Mouse (Mus musculus) kidney, postnatal 25 days (tissue): ENCODE measurements around the gene Polr2l.

ENCODE experiments used
- DNase-seq, 2 experiments: peaks; one replicate each; pipeline ENCODE4 v3.0.0; 2021; ENCODE audit warnings: mixed read lengths in 2 of 2

The Polr2l gene

DNA sequence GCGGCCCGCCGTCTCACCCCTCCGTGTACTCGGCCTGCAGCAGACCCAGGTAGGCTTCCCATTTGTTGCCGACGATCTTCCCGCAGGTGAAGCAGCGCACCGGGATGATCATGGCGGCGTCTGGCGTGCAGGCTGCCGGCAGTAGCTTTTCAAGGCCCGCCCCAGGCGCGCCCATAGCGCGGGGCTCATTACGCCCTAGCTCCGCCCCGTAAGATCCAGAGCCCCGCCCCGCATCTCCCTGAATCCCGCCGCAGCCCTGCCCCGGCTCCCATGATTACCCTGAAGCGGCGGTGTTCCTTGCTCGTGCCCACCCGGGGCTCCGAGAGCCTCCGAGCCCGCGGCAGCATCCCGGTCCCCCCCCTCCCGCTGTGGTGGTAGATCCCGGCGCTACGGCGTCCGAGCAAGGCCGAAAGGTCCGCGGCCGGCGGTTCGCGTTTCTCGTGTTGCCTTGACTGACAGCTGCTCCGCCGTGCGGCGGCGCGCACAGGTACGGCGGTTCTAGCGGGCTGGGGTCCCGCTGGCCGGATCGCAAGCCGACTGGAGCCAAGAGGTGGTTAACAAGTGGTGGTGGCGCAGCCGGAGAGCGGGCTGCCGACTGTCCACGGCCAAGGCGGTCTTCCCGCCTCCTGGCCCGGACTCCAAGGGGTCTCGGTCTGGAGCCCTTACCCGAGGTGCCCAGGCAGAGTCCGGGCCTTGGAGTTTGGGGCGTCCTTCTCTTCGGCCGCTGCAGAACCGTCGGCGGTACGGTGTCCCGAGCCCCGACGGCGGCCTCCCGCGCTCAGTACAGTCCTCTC, at the start of gene Polr2l, which contains the start of gene Tspan4:
Polr2l (minus strand) TSS at position 122 of the 794 bp plus-strand sequence.
Tspan4 (plus strand) TSS at position 230 of the 794 bp plus-strand sequence.
- DNase-seq: peak; percentile 85 to 93

DNA sequence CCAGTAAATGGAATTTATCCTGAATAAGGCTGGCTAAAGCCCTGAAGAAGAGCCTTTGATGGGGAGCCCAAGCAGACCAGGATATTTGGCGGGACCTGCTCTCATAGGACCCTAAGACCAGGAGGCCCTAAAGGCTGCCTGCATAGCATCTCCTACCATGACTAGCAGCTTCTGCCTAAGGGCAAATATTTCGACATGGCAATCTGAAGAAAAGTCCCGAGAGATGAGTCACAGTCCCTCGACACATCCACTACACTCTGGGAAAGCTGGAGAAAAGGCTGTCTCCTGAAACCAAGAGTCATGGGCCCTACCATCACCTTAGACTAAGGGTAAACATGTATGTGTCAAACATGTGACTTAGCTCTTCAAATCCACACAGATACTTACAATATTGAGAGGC, 49.3 kb upstream of the Polr2l start:
- DNase-seq: no peak

DNA sequence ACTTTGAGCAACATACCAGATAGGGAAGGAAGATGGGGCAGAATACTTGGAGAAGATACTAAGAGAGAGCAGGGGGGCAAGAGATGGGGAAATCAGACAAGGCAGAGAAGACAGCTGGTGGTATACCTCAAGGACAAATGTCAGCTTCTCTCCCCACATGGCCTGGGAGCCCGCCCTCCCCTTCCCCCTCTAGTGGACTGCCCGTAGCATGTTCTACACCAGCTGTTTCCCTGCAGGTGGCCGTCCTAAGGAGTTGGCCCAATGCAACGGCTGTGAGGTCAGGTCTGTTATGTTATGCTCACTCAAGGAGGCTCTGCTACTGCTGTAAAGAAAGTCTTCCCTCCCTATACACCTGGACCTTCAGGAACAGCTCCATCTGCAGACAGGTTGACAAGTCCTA, 48.1 kb upstream of the Polr2l start:
- no peak for DNase-seq

DNA sequence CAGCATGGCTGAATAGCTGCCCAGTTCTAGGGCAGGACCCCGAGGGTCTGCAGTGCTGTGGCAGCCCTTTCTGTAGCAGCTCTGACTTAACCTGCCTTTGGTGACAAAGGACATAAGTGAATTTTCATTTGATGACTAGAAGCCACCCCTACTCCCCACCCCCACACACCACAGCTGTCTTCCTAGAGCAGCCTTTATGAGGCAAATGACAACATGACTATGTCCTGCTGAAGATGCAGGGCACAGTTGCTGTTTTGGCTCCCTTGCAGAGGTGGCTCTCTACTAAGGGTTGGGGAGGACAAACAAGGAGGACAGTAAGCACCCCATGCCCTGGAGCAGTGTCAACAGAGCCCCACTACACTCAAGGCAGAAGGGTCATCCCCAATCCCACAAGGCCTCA, 44.9 kb upstream of the Polr2l start:
- no peak for DNase-seq

DNA sequence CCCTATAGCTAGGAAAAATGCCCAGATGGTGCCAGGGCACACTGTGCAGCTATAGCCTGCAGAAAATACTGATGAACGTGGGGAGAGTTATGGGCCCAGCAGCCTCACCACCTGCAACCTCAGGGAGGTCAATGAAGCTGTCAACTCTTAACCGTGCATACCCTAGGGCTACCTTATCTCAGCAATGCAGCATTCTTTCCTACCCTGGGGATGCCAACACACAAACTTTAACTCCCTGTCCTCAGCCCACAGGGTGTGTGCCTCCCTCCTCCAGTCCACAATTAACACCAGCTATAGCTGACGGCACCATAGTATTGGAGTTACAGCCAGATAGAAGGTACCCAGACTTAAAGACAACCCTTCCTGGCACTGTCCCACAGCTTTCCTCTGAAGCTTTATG, 44.0 kb upstream of the Polr2l start:
- DNase-seq: no peak

DNA sequence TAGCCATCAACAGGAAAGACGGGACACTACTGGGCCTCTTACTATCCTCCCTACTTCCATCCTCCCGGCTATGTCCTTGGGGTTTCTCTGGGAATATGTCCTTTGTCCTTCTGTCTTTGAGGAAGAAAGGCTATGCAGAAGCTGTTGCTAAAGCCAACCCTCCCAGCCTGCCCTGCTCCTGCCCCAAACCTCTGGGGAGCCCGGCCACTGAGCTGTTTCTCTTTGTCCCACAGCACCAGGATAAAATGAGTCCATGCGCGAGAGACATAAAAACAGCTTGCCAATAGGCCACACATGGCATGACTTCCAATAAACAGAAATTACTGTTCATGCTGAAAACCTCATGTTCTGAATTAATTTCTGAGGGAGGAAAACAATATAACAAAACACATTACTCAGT, 43.4 kb upstream of the Polr2l start:
- no peak for DNase-seq

DNA sequence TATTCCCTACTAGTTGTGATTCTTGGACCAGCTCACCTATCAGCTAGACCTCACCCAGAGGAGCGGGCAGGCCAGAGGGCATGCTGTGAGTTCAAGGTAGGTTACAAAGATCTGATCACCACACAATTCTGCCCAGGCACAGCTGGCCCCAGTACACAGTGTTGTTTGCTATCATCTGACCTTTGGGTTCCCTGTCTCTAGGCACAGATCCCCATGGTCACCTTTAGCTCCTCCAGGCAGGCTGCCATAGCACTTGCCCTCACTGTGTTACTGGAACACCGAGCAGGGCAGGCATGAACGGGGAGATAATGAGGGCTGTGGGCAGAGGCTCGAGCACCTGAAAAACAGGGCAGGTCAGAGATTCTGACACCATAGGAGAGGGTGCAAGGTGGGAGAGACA, 42.7 kb upstream of the Polr2l start:
- no peak for DNase-seq

DNA sequence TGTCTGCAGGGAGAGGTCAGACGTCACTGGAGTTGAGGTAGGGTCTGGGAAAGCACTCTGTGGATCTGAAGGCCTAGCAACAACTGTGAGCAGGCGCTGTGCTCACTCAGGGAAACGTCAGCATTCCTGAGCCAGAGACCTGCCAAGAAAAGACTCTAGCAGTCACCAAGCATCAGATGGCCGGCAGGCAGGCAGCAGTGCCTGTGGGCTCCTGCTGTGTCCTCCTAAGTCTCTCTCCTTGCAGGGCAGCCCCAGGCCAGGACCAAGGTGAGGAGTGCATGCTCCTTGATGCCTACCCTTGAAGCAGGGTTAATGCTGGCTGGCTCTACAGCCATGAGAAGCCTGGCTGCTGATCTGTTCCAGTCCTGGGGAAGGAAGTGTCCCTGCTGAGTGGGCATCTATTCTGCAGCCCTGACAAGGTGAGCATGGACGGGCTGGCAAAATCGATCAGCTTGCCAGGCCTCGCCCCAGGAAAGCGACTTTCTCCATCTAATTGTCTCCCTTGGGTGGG, 35.8 kb upstream of the Polr2l start:
- no peak for DNase-seq

DNA sequence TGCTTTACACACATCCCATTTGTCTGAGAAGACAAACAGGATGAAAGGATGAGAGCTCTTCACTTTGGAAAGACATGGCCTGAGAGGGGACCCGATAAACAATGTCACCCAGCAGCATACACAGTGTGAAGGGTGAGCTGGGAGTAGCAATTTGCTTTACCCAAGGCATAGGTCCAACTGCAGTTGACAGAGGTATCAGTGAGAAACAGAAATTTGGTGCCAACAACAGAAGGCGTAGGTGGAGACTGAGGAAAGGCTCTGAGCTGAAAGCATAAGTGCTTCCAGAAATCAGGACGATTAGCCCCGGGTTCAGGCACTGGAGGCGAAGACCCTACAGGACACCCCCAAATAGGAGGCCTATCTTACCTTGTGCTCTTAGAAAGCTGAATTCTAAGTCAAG, 35.3 kb upstream of the Polr2l start:
- DNase-seq: no peak

DNA sequence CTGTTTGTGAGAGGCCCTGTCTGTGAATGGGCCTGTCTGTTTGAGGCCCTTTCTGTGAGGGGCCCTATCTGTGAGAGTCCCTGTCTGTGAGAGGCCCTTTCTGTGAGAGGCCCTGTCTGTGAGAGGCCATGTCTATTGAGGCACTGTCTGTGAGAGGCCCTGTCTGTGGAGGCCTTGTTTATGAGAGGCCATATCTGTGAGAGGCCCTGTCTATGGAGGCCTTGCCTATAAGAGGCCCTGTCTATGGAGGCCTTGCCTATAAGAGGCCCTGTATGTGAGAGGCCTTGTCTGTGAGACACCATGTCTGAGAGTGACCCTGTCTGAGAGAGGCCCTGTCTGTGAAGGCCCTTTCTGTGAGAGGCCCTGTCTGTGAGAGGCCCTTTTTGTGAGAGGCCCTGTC, 33.2 kb upstream of the Polr2l start:
- DNase-seq: no peak

DNA sequence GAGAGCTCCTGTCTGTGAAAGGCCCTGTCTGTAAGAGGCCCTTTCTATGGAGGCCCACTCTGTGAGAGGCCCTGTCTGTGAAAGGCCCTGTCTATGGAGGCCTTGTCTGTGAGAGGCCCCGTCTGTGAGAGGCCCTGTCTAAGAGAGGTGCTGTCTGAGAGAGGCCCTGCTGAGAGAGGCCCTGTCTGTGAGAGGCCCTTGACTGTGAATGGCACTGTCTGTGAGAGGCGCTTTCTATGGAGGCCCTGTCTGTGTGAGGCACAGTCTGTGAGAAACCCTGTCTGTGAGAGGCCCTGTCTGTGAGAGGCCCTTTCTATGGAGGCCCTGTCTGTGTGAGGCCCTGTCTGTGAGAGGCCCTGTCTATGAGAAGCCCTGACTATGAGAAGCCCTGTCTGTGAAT, 31.3 kb upstream of the Polr2l start:
- DNase-seq: no peak

DNA sequence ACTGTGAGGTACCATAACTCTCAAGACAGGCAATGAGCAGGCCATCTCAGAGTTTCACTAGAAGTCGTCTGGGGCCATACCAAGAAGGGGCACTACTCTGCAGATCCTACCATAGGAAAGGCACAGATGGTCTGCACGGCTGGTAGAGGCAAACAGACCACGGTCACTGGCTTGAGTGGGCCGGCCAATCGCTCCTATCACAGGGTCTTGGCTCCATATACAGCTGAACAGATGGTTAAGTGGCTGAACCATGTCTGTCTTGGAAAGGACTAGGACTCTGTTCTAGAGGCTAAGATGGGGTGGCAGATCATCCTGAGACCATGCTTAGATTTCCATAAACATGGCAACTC, 27.6 kb upstream of the Polr2l start:
- DNase-seq: no peak

DNA sequence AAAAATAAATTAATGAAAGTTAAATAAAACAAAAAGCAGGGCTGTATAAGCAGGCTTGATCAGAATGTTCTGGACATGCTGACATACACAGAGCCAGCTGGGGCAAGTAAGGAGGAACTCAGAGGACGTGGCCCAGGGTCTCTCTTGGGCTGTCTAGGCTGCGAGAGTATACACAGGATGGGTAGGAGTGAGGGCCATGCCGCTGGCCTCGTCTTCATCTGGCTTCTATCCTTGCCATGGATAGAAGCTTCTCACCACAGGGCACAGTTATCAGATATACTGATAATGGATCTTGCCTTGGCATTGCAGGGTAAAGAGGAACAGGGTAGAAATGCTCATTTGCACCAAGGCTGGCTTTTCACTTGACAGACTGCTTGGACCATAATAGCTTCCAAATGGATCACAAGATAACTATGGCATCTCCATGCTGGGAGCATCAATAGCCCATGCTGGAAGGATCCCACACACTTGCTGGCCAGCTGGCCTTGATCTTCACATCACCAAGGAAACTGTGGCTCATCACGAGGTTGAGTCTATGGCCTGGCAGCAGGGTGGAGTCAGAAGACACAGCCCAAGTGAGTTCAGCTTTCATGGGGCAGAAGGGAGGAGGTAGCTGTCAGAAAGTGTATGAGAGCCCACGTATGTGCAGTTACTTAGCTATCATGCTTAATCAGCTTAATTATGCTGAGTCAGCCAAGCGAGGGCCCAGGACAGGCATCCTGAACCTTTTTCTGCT, 27.1 kb upstream of the Polr2l start:
- no peak for DNase-seq

DNA sequence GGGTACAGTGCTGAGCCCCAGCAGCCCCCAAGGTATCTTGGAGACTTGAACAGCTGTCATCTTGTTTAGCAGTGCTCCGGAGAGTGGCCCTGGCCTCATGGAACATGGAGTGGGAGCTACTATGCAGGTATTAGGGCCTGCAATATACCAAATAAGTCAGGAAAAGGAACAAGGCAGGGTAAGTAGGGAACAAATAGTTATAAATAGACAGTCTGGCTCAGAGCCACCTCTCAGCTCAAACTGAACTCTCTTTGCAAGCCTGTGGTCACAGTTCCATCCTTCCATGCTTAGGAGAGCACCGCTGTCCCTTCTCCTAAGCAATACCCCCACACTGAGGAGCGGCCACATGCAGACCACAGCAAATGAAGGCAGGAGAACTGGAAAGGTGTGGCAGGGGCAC, 22.7 kb upstream of the Polr2l start:
- DNase-seq: no peak

DNA sequence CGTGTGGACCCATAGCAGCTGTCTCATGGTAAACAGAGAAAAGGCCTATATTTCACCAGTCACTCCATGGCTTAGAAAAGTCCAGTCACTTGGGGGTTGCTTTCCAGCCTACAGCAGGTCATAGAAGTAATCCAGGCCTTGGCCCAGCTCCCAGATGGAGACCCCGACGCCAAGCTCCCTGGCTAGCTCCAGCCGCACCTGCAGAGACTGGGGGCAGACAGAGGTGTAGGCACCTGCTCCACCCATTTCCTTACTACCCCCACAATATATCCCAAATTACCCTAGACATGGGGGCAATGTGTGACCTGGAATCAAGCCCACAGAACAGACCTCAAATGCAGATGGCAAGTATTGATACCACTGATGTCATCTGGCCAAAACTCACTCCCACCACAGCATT, 21.0 kb upstream of the Polr2l start:
- no peak for DNase-seq

DNA sequence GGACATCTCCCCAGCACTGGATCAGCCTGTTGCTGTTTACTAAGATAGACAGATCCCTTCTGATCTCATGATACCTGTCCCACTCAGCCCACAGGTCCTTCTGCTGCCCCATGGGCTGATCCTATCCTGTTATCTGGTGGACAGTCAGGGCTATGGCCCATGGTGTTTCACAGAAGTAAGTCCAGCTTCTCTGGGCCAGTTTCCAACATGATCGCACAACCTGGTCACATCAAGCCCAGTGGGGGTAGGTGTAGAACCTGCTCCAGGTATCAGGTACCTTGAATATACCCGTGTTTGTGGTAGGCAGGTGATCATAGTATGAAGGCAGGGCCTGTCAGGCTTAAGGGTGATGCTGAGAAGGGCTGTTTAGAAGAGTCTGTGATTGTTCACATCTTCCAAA, 20.4 kb upstream of the Polr2l start:
- DNase-seq: no peak

DNA sequence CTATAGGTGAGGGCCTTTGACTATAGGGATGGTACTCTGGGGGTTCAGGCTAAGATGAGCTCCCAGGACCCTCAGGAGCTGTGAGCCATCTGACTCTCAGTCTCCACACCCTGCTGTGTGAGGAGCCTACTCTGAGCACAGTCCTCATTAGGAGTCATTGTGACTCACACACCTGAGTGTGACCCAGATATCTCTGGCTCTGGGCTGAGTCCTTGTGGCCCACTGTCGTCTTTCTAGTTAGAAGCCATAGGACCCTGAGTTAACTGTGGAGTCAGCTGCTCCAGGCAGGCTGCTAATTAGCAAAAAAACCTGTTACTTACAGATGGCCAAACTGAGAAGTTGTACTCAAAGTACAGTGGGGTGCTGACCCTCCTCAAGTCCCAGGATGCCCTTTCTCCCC, 18.8 kb upstream of the Polr2l start:
- DNase-seq: no peak

DNA sequence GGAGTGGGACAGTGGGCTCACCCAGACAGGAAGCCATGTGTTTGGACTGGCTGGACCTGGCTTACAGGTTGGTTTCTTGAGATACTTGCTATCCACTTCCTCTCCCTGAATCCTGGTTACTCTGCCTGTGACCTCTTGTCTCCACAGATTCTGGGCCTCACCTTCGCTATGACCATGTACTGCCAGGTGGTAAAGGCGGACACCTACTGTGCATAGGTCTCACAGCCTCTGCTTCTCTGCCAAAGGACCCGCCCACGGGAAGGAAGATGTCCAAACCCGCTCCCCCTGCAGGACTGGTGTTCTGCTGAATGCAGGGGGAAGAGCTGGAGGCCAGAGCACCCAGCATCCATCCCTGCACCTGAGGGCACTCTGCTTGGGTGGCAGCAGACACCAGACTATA, 17.8 kb upstream of the Polr2l start:
- no peak for DNase-seq

DNA sequence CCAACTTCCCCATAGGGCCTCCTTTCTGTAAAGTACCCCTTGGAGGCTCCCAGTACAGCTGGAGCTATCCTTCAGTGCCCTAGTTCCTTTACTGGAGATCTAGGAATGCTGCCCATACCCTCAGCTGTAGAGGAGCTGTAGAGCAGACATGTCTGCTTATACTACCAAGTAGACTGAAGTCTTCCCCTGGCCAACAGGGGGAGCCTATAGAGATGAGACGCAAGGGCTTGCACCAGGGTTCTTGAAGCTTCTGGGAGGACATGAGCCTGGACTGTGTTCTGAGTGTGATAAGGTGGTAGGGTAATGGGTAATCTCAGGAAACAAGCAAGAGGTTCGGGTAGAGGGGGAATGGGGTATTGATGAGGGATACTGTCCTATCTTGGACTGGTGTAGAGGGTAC, 16.2 kb upstream of the Polr2l start:
- DNase-seq: peak in 1 of 2 experiments; percentile 41

DNA sequence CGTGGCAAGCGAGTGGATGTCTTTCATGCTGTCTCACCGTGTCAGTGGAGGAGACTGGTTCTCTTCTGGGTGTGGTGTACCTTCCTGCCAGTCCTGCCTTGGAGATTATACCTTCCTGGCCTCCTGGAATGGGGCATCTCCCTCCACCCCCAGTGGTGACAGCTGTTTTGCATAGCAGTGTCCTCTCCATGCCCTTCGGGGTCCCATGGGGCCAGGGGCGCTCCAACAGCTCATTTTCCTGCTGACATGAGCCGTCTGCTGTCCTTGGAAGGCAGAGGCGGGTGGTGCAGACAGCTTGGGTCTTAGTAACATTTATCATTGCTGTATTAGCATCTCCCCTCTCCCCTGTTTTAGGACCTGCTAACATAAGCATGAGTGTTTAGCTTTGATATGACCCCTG, 12.2 kb upstream of the Polr2l start:
- no peak for DNase-seq

DNA sequence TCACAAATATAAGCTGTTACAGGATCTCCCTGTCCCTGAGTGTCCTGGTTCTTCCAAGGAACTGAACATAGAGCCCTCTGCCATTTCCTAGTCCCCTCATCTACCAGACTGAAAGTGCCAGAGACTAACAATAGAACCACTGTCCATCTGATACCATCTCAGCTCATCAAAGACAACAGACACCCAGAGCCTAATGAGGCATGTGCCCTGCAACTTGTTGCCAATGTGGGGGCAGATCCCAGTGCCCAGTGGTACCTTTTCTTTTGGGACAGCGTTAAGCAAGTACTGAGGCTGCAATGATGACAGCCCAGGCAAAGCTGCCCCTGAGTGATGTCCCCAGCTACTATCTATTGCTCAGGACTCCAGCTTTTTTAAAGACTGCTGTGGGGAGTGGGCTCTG, 11.3 kb upstream of the Polr2l start:
- no peak for DNase-seq

DNA sequence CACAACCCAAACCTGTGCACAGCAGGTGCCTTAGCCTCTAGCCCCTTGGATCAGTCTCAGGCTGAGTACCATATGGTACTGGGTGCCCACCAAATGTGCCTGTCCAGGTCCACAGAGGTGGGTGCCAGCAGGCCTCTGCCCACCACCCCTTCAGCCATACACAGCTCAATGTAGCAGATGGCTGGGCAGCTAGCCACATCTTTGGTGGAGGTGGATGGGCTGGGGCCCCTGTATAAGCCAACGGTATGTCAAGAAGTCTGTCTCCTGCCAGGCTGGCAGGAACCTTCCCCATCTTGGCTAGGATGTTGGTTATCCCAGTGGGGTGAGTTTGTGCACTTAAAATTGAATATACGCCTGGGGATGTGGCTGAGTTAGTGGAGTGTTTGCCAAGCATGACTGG, 10.7 kb upstream of the Polr2l start:
- DNase-seq: no peak

DNA sequence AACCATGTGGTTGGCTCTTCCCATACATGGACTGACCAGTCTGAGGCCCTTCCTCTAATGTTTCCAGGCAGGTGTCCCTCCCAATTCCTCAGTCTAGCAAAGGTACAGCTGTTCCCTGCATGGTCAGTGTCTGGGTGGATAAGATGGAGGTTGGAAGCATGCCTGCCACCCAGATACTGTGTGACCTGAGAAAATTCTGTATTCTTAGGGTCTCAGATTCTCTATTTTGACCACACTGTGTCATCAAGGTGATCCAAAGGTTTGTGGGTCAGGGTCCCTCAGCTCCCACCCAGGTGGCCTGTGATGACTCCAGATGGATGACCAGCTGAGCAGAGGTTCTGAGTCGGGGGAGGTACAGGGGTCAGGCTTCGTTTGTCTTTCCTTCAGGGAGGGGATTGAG, 10.3 kb upstream of the Polr2l start:
- no peak for DNase-seq
